Mouse (Mus musculus) naive thymus-derived CD4-positive, alpha-beta T cell, adult 2 months (primary cell): ENCODE measurements around the gene Rbbp5.
"Not testable (repeated sequence)": the region's sequence is repeated elsewhere in the genome, so short reads cannot be mapped to it uniquely, and the experiment has no call there.

ENCODE experiments used
- DNase-seq: peaks from one replicate; pipeline ENCODE4 v3.0.0-alpha.2; 2011; ENCODE audit warnings: low read depth

Rbbp5 gene

DNA sequence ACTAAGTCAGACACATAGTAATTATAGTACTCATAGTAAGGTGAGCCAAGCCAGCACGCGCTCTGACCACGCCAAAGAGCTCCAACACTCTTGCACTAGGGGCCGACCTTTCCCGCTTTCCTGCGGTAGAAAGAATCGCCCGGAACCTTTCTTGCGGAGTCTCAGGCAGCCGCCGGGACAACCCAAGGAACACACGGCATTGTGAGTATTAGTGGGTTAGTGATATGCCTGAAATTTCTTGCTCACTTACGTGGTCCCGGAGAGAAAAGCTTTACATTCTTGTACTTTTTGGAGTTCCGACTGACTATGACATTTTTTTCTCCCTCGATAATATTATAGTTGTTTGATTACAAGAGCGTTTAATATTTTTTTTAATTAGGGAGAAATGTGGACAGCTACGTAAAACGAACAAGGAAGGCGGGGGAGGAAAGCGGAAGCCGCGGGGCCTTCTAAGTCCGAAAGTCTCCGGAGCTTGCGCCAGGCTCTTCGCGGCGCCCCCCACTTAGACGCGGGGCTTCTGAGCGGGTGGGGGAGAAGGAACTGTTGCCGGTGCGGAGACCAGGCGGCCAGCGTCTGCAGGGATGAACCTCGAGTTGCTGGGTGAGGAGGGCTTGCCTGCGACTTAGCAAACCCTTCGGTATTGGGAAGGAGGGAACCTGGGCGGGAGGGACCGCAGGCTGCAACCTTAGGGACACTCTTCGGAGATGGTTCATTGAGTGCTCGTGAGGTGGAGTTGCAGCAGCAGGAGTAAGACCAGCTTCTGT is at the start of gene Rbbp5:
Gene Rbbp5, plus strand, starts transcription at position 438 of the 764 bp plus-strand sequence.
- DNase-seq = peak; percentile 94

DNA sequence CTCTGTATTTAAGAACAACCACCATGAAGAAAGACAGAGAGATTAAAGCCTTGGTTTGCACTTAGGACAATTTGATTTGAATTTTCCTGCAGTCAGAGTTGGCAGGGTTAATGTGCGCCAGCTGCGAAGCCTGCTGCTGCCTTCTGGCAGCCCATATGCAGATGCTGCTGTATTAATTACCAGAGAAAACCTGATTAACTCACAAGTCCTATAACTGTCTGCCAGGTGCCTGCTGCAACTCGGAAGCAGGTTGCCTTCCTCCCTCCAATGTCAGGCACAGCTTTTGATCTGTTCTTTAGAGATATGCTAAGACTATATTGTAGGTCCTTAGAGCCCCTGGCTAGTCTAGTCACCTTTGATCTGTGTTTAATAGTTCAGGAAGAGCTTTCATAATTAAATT is 46.3 kb upstream of the Rbbp5 start:
- DNase-seq = no peak

DNA sequence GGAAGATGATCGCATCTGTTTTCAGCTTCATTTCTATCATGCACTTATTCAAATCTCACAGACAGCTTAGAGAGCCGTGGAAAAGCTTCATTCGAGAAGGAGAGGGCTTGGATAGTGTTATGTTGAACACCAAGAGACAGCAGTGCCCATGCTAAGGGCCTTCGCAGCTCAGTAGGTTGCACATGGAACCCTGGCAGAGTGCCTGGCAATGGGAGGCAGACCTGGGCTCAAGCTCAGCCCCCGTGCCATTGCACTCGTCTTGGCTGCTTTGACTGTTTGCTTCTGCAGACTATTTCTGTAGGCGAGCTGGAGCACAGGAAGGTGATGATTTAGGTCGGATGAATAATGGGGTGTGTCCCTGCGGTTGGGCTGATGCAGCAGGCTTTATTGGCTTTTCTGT is 45.4 kb upstream of the Rbbp5 start:
- DNase-seq = no peak

DNA sequence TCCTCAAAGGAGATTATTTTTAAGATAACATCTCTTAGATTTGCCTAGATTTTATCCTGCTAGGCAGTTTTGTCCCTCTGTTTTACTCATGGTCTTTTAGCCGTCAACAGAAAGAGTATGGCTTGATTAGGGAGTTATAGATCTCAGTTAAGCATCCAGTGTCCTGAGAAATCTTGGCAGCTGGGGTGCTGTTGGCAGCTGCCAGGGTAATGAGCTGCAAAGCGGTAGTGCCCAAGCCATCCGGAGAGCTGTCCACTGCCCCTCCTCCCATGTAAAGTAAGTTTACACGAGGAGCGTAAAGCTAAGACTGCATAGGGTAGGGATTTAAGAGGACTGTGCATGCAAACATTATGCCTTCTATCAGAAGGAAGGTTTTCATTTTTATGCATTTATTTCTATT is 43.8 kb upstream of the Rbbp5 start:
- no peak for DNase-seq

DNA sequence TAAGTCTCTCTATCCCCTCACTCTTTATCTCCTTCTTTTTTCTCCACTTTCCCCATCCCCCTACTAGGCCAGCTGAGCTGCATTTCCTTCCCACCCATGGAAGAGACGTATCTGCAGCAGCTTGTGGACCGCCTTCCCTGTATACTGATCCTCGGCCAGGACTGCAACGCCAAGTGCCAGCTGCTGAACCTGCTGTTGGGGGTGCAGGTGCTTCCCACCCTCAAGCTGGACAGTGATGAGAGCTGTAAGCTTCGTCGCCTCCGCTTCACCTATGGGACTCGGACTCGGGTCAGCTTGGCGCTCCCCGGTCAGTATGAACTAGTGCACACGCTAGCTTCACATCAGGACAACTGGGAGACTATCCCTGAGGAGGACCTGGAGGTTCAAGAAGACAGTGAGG is 43.1 kb upstream of the Rbbp5 start:
- no peak for DNase-seq

DNA sequence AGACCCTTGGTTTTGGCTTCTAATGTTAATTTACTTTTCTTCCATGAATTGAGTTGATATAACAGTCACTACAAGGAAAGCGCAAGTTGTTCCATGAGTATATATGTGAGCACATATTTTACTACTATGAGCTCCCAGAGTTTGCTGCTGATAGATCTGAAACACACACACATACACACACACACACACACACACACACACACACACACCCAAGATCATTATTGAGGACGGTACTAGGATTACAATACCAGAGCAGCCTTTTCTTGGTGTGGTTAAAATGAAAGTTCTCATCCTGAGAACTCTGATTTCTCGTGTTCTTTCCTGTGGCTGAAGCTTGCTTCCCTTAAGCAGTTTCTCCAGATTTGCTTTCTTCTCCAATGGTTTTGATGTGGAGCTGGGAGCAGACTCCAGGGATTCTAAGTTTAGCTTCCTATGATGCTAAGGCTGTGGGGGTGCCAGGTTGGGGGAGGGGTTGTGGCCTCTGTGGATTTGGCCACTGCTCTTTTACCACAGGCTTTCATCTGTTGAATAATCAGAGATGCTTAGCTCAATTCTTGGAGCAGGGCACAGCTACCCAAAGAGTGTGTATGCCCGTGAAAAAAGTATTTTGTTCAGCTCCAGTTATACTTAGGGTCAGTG is 40.7 kb upstream of the Rbbp5 start:
- DNase-seq = no peak

DNA sequence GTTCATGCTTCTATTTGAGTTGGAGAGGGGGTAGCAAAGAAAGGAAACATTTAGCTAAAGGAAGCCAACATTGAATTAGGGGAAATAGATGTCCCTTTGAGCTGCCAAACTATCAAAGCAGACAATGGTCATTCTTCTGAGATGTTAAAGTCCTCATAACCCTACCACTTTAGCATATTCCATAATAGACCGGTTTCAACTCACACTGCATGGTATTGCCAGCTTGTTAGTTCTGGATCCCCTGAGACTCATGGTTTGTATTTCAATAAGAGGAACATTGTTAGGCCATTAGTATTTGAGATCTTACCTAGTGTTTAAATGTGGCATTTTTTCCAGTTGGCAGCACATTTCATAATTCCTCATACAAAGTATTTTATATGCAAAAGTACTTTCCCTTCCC is 40.2 kb upstream of the Rbbp5 start:
- no peak for DNase-seq

DNA sequence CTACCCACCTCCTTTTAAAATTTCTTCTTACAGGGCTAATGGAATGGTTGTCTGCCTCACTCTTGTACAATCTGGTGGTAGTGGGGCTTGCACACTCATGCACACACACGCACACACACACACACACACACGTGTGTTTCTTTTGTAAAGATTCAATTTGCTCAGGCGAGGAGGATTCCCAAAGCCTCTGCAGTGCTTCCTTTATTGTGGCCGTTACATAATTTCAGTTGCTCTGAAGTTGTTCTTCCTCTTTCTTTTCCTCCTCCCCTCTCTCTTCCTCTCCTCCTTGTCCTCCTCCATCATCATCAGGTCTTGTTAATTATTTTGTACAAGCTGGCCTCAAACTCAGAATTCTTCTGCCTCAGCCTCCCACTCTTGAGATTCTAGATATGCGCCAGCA is 39.8 kb upstream of the Rbbp5 start:
- DNase-seq = no peak

DNA sequence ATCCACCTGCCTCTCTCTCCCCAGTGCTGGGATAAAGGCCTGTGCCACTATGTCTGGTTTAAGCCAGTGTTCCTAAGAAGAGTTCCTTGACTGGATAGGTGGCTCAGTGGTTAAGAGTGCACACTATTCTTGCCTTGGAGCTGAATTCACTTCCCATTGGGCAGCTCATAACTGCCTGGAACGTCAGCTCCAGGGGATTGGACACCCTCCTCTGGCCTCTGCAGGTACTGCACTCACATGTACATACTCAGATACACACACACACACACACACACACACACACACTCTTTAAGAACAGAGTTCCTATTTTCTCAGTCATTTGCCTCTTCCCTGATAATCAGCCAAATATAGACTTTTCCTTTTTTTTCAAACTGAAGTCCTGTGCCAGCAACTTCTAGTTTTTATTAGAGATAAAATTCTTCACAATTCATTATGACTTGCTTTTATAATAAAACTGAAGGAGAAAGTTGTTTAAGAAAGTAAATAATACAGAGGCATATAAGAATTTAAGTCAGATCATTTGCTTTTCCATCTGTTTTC is 36.2 kb upstream of the Rbbp5 start:
- DNase-seq = no peak

DNA sequence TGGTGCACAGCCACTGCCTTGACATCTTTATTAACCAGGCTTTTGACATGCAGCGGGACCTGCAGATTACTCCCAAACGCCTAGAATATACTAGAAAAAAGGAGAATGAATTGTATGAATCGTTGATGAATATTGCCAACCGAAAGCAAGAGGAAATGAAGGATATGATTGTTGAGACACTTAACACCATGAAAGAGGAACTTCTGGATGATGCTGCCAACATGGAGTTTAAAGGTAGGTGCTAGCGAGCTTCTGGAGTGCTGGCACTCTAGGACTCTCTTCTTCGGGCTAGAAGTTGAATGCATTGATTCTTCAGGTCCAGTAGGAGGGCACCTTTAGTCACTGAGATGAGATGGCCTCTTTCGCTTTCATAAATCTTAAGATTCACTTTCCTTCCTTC is 27.4 kb upstream of the Rbbp5 start:
- no peak for DNase-seq

DNA sequence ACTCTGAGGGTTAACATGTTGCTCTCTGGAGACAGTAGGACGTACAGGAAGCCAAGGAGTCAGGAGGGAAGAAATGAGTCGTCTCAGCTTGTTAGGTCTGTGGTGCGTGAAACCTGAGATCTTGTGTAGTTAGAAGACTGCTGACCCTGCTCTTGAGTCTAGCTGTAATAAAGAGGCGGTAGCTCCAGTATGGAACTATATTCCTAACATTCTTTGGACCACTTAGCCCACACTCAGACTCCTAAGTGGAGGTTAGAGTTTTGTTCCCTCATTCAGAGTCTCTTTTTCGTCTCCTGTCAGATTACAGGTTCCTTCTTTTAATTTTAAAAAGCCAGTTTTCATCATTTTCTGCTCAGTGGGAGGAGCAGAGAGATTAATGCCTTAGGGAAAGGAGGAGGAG is 12.5 kb upstream of the Rbbp5 start:
- no peak for DNase-seq

DNA sequence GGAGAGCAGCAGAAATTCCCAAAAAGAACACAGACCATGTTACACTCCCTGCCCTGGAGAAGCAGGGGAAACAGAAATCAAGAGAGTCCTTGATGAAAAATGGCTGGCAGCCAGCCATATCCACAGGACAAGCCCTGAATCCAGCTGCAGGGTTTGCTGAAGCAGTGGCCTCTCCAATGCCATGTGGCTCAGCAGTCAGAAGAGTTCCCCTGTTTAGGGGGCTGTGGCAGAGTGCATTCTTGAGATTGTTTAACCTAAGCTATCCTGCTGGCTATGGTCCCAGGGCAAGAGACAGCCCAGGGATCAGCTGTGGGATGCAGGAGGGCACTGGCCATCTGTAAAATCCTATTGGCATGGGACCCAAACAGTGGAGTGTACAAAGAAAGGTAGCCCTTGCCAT is 8.2 kb upstream of the Rbbp5 start:
- DNase-seq = no peak

DNA sequence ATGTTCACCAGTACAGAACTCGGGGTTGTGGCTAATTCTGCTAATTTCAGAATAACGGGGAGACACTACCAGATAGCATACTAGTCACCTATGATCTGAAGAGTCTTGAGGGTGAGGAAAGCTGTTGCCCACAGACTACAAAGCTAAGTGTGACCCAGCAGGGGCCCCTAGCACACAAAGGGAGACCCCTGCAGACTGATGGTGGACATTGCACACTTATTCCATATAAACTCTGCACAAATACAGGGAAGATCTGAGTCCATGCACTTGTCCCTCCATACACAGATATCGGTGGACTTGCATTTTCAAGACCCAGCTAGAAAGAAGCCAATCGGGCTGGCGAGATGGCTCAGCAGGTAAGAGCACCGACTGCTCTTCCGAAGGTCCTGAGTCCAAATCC is 7.6 kb upstream of the Rbbp5 start:
- no peak for DNase-seq

DNA sequence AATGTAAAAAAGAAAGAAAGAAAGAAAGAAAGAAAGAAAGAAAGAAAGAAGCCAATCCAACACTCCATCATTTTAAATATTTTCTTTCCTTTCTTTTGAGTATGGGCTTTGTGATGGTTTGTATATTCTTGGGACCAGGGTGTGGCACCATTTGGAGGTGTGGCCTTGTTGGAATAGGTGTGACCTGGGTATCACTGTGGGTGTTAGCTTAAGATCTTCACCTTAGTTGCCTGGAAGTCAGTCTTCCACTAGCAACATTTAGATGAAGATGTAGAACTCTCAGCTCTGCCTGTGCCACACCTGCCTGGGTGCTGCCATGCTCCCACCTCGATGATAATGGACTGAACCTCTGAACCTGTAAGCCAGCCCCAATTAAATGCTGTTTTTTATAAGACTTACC is 7.1 kb upstream of the Rbbp5 start:
- not testable (repeated sequence) for DNase-seq

DNA sequence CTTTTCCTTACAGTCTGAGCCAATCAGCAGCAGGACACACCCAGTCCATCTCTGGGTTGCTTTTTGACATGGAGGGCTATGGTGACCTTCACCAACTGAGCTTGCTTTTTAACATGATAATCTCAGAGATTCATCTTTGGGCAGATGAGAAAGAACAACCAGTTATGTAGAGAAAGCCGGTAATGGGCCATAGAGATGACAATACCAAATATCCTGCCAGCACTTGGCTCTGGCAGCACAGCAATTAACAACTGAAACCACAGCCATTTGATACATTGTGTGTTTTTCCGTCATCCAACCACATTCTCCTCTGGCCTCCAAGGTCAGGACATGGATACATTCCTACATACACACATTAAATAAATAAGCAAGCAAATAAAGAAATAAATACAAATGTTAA is 6.1 kb upstream of the Rbbp5 start:
- DNase-seq = no peak

DNA sequence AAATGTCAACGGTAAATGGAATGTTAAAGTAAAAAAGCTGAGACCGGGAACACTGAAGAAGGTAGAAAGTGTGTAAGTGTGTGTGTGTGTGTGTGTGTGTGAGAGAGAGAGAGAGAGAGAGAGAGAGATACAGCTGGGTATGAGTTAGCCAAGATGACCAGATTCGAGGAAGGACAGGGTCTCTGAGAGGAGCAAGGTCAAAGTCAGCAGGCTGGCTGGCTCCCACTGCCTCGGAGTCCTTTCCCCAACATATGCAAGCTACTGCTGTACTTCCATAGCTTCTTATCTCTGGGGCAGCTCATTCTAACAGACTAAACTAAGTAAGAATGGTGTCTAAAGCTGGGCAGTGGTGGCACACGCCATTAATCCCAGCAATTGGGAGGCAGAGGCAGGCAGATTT is 5.7 kb upstream of the Rbbp5 start:
- DNase-seq = no peak

DNA sequence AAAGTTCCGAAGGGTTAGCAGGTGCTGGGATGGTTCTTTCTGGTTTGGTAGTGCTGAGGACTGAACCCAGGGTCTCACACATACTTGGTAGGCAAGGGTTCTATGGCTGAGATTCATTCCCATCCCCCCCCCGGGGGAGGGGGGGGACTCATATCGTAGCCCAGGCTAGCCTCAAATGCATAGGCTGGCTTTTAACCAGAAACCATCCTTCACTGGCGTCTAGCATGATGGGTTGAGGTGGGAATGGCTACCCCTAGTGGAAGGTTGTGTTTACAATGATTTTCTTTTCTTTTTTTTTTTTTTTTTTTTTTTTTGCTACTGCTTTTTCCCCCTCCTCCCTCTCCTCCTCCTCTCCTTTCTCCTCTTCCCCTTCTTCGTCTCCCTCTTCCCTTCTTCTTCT is 4.6 kb upstream of the Rbbp5 start:
- DNase-seq = peak; percentile 23

DNA sequence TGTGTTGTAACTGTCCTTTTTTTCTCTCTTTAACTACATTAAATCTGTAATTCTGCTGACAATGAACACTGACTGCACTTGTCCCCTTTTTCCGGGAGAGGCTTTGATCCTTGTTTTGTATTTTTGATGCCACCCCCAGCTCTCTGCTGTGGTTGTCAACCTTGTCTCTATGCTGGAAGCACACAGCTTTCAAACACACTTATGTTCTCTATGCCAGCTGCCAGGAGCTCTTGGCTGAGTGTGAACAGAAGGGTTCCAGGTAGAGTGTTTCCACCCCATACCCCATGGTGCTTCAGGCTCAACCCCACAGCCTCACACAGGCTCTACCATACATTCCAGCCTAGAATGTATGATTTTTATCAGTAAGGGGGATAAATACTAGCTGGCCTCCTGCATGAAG is 2.7 kb upstream of the Rbbp5 start:
- no peak for DNase-seq

DNA sequence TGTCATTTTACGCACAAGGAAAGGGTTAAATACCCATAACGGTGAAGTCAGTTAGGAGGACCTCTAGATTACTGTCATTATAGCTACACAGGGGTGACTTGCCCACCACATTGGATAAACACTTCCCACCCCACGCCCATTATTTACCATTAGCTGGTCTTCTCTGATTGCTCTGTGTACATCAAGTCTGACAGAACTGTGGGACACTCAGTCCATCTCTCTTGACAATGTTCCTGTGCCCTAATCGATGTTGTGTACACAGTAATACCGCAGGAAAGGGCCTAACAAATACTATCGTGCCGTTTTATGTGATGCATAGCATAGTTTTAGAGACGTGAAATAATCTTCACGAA is 614 bp upstream of the Rbbp5 start:
- DNase-seq = no peak

DNA sequence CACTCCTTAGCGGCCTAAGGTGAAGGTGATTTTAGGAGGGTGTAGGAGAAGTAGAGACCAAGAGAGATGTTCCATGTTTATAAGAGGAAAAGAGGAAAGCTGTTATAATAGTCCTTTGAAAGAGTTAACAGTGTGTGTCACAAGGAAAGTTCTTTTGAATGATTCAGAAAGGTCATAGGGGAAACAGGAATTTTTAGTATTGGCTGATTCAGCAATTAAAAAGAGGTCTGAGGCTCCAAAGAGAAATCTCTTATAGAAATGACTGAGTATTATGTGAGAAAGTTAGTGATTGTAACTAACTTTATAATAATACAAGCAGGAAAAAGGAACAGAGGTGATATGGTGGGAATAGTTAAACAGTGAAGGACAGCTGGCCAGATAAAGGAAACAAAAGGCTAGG is 2.3 kb downstream of the Rbbp5 start:
- DNase-seq = no peak

DNA sequence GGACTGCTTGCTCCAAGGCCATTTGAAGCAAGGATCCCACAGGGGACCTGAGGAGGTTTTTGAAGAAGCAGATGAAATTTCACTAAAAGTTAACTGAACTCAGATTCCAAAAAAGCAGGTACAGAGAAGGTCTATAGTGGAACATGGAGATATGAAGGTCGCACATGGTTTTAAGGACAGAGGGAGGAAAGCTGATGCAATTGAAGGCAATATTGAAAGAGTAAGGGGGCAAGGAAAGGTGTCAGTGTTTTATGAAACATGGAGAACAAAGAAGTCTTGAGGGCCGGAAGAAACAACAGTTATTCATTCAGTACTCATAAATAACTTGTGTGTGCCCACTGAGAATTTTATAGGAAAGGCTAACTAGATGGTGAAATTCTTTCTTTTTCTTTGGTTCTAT is 4.5 kb downstream of the Rbbp5 start:
- no peak for DNase-seq

DNA sequence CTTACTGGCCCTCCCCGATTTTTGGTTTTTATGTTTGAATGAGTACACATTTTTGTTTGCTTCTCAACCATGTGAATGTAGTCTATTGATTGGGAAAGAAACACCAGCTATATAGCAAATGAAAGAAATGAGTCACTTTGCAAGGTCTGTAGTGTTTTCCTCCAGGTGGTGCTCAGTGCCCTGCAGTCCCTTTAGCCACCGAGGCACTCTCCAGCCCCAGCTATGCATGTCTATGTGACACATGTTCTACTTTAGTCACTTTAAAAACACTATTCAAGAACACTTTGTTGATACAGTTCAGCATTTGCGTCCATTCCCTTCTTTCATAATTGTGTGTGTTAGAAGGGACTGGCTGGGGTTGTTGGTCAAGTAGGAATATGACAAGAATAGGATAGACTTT is 6.1 kb downstream of the Rbbp5 start:
- no peak for DNase-seq

DNA sequence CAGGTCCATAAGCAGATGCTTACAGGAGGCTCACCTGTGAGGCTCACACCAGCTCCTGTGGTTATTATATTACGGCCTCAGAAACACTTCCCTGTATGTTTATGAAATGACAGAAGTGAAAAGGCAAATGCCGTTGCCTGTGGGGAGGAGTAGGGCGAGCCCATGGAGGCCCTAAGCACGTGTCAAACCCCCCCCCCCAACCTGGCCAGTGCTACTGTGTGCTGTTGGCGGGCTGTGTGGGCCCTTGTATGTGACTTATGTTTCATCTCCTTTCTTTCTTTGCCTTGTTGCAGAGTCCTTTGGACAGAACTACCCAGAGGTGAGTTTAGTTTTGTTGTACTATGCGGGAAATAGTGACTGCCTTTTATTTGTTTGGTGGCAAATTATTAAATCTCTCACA is 6.6 kb downstream of the Rbbp5 start:
- no peak for DNase-seq

DNA sequence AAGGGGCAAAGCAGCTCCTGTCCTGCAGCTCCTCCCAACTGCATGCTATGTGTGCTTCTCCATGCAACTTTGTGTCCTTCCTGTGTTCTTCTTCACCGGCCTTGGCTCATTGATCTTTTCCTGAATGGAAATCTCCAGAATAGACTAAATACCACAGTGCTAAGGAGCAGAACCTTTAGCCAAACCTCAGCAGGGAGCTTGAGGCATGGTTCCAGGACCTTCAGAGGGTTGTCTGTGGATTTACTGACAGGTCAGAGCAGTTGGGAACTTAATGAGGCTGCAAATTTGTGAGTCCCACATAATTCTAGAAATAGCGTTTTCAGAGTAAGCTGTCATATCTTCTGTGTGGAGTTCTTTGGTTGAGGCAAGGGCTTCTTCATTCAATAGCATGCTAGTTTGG is 23.4 kb downstream of the Rbbp5 start:
- DNase-seq = no peak
